Mouse (Mus musculus) brain, embryonic 14.5 days (tissue): ENCODE data around the gene Lrrc10b.

ENCODE experiments used
- CTCF ChIP-seq: fragments of 200-500 bp; IDR thresholded peaks from 2 replicates; pipeline ENCODE4 v1.5.1; 2012; ENCODE audit warnings: inconsistent platforms, mild to moderate bottlenecking, moderate library complexity, borderline replicate concordance; ENCODE audit not compliant: insufficient read depth, insufficient read length; ENCODE audit errors: extremely low read depth
- POLR2A ChIP-seq: fragments of 200-500 bp; IDR thresholded peaks from 2 replicates; pipeline ENCODE4 v1.6.1; 2012; ENCODE audit warnings: mild to moderate bottlenecking, inconsistent platforms, borderline replicate concordance; ENCODE audit not compliant: poor library complexity, insufficient read depth, insufficient read length, severe bottlenecking; ENCODE audit errors: extremely low read depth

GRCm38 (mm10) chr19:10436726-10437125, 20.5 kb downstream of the Lrrc10b start:
- TF ChIP-seq POLR2A = no peak
- no peak for TF ChIP-seq CTCF
